Mouse (Mus musculus) heart, adult 18-20 months (tissue): ENCODE results near the gene Cpox. TPM values are rescaled to one million over a fixed set of nuclear protein-coding genes. Genes with fewer than 3 reads are reported as not detected.
A peak's percentile ranks its signal among the peaks of the same experiment; 100 is the strongest.

ENCODE experiments used
- DNase-seq, 2 experiments: peaks; one replicate each; pipeline ENCODE4 v3.0.0; 2021 to 2022; ENCODE audit warnings: mixed read lengths in 1 of 2
- total RNA-seq, 2 experiments: library from RNA; stranded (reverse); gene quantifications; 2 replicates each; pipeline ENCODE4 v1.2.3; 2021

Gene Cpox
- total RNA-seq, 2 experiments from 2014 or later: 36.5 to 37.9 TPM

- DNase-seq: peak; percentile 48 to 50
Measured at GRCm38 (mm10) chr16:58669264-58669663, 828 bp upstream of the Cpox start.

- no peak for DNase-seq
Measured at GRCm38 (mm10) chr16:58670643-58671042, 551 bp downstream of the Cpox start.

GRCm38 (mm10) chr16:58671212-58671985 is 1.3 kb downstream of the Cpox start:
- DNase-seq: no peak

GRCm38 (mm10) chr16:58672396-58672795 is 2.3 kb downstream of the Cpox start:
- DNase-seq: no peak

GRCm38 (mm10) chr16:58673811-58674410 is 3.8 kb downstream of the Cpox start:
- DNase-seq: no peak

- DNase-seq: no peak
Measured at GRCm38 (mm10) chr16:58675256-58675655, 5.2 kb downstream of the Cpox start.

- DNase-seq: no peak
Measured at GRCm38 (mm10) chr16:58676156-58676555, 6.1 kb downstream of the Cpox start.

GRCm38 (mm10) chr16:58676633-58677032 is 6.5 kb downstream of the Cpox start:
- no peak for DNase-seq

GRCm38 (mm10) chr16:58677491-58677890 is 7.4 kb downstream of the Cpox start:
- no peak for DNase-seq

GRCm38 (mm10) chr16:58678660-58679059 is 8.6 kb downstream of the Cpox start:
- DNase-seq: no peak

GRCm38 (mm10) chr16:58682046-58682445 is 12.0 kb downstream of the Cpox start:
- DNase-seq: no peak

- DNase-seq: no peak
Measured at GRCm38 (mm10) chr16:58682870-58683269, 12.8 kb downstream of the Cpox start.

GRCm38 (mm10) chr16:58683911-58684310 is 13.8 kb downstream of the Cpox start:
- DNase-seq: no peak

- no peak for DNase-seq
Measured at GRCm38 (mm10) chr16:58684537-58684936, 14.4 kb downstream of the Cpox start.

GRCm38 (mm10) chr16:58685548-58686537 is 15.8 kb downstream of the Cpox start:
- peak; percentile 40 to 47 for DNase-seq

GRCm38 (mm10) chr16:58688534-58688933 is 18.4 kb downstream of the Cpox start:
- DNase-seq: no peak

- no peak for DNase-seq
Measured at GRCm38 (mm10) chr16:58689555-58690169, 19.6 kb downstream of the Cpox start.

- no peak for DNase-seq
Measured at GRCm38 (mm10) chr16:58690322-58690732, 20.2 kb downstream of the Cpox start.

GRCm38 (mm10) chr16:58694091-58694490 is 24.0 kb downstream of the Cpox start:
- no peak for DNase-seq

GRCm38 (mm10) chr16:58696796-58697195 is 26.7 kb downstream of the Cpox start:
- no peak for DNase-seq

- no peak for DNase-seq
Measured at GRCm38 (mm10) chr16:58697261-58697660, 27.2 kb downstream of the Cpox start.

GRCm38 (mm10) chr16:58700174-58700573 is 30.1 kb downstream of the Cpox start:
- DNase-seq: no peak
